Mouse (Mus musculus): ENCODE data around the gene Tmem208. TPM values are rescaled to one million over a fixed set of nuclear protein-coding genes. Genes with fewer than 3 reads are reported as not detected.
A peak's percentile ranks its signal among the peaks of the same experiment; 100 is the strongest.
"Not testable (repeated sequence)": the region's sequence is repeated elsewhere in the genome, so short reads cannot be mapped to it uniquely, and the experiment has no call there.

Gene Tmem208
- polyA plus RNA-seq, 1 experiment from 2014 or later = 84.2 TPM

- under 1% methylated on average over 53 of the region's 53 CpGs for WGBS
- H3K4me2 ChIP-seq (ENCODE audit: low read depth, low read length) = peak overlapping the region; percentile 89
- peak overlapping the region; percentile 76 for H3K9ac ChIP-seq (ENCODE audit: low read length)
- H3K27me3 ChIP-seq (ENCODE audit: control insufficient read depth, insufficient read depth, low read length) = peaks cover 6% of the 10 kb centered on the region; the same call in 1 of the 2 replicates
- H3K27ac ChIP-seq (ENCODE audit: low read length) = peak overlapping the region; percentile 80
- H3K9me3 ChIP-seq (replicated peaks; ENCODE audit: control insufficient read depth, low read length) = no peaks in the 10 kb centered on the region
- ATAC-seq (replicated peaks; ENCODE audit: extremely low read depth, insufficient read depth, low FRiP score) = peak; percentile 88
- H3K36me3 ChIP-seq (ENCODE audit: control insufficient read depth, insufficient read depth) = no peaks in the 10 kb centered on the region
- peak overlapping the region; percentile 65 for H3K4me3 ChIP-seq (ENCODE audit: low read length)
- peaks cover 14% of the 10 kb centered on the region for H3K4me1 ChIP-seq (ENCODE audit: control insufficient read depth, insufficient read depth, low read length)
These were observed 37.0 kb upstream of the Tmem208 start for GRCm38 (mm10) chr8:105288958-105289732.

- ATAC-seq (replicated peaks; ENCODE audit: extremely low read depth, insufficient read depth, low FRiP score) = peak; percentile 5; the same call in 1 of the 2 replicates
- Histone ChIP-seq H3K4me3 (ENCODE audit: low read length) (peak within 1 kb of the TSS; percentile 65), H3K27ac (ENCODE audit: low read length) (peak within 1 kb of the TSS; percentile 80), H3K9ac (ENCODE audit: low read length) (peak within 1 kb of the TSS; percentile 76), H3K9me3 (replicated peaks; ENCODE audit: control insufficient read depth, low read length) (no peaks in the 10 kb centered on the region), H3K4me2 (ENCODE audit: low read depth, low read length) (peak within 1 kb of the TSS; percentile 89), H3K27me3 (ENCODE audit: control insufficient read depth, insufficient read depth, low read length) (peaks cover 6% of the 10 kb centered on the region; the same call in 1 of the 2 replicates), H3K36me3 (ENCODE audit: control insufficient read depth, insufficient read depth) (no peaks in the 10 kb centered on the region), H3K4me1 (ENCODE audit: control insufficient read depth, insufficient read depth, low read length) (peaks cover 14% of the 10 kb centered on the region)
- WGBS = 3% methylated on average over 43 of the region's 43 CpGs
These were observed 36.2 kb upstream of the Tmem208 start, which contains the start of gene 4931428F04Rik for GRCm38 (mm10) chr8:105289805-105290460. TSS of gene 4931428F04Rik (minus strand) at chr8:105289864.

GRCm38 (mm10) chr8:105290554-105291314 is 35.4 kb upstream of the Tmem208 start:
- ATAC-seq (replicated peaks; ENCODE audit: extremely low read depth, insufficient read depth, low FRiP score) = no peak
- WGBS = 10% methylated on average over 31 of the region's 31 CpGs
- peak overlapping the region; percentile 22 for H3K4me3 ChIP-seq (ENCODE audit: low read length)

GRCm38 (mm10) chr8:105291364-105291763 is 34.8 kb upstream of the Tmem208 start:
- H3K4me2 ChIP-seq (ENCODE audit: low read depth, low read length); H3K9me3 ChIP-seq (replicated peaks; ENCODE audit: control insufficient read depth, low read length); H3K36me3 ChIP-seq (ENCODE audit: control insufficient read depth, insufficient read depth); H3K27me3 ChIP-seq (ENCODE audit: control insufficient read depth, insufficient read depth, low read length); H3K27ac ChIP-seq (ENCODE audit: low read length); H3K4me3 ChIP-seq (ENCODE audit: low read length); H3K9ac ChIP-seq (ENCODE audit: low read length); ATAC-seq (replicated peaks; ENCODE audit: extremely low read depth, insufficient read depth, low FRiP score): not testable (repeated sequence)
- 76% methylated on average over 8 of the region's 8 CpGs for WGBS
- H3K4me1 ChIP-seq (ENCODE audit: control insufficient read depth, insufficient read depth, low read length) = peaks cover 14% of the 10 kb centered on the region

More at GRCm38 (mm10) chr8:105290554-105291314, 35.4 kb upstream of the Tmem208 start:
- Histone ChIP-seq H3K36me3 (ENCODE audit: control insufficient read depth, insufficient read depth) (no peaks in the 10 kb centered on the region), H3K4me1 (ENCODE audit: control insufficient read depth, insufficient read depth, low read length) (peaks cover 14% of the 10 kb centered on the region), H3K27ac (ENCODE audit: low read length) (no peak overlapping the region), H3K27me3 (ENCODE audit: control insufficient read depth, insufficient read depth, low read length) (peaks cover 6% of the 10 kb centered on the region; the same call in 1 of the 2 replicates), H3K9ac (ENCODE audit: low read length) (no peak overlapping the region), H3K4me2 (ENCODE audit: low read depth, low read length) (peak overlapping the region; percentile 89), H3K9me3 (replicated peaks; ENCODE audit: control insufficient read depth, low read length) (no peaks in the 10 kb centered on the region)

- 62% methylated on average over 3 of the region's 3 CpGs for WGBS
- not testable (repeated sequence) for H3K4me3 ChIP-seq (ENCODE audit: low read length); H3K36me3 ChIP-seq (ENCODE audit: control insufficient read depth, insufficient read depth); H3K9ac ChIP-seq (ENCODE audit: low read length); ATAC-seq (replicated peaks; ENCODE audit: extremely low read depth, insufficient read depth, low FRiP score); H3K27ac ChIP-seq (ENCODE audit: low read length); H3K9me3 ChIP-seq (replicated peaks; ENCODE audit: control insufficient read depth, low read length); H3K27me3 ChIP-seq (ENCODE audit: control insufficient read depth, insufficient read depth, low read length); H3K4me2 ChIP-seq (ENCODE audit: low read depth, low read length)
- H3K4me1 ChIP-seq (ENCODE audit: control insufficient read depth, insufficient read depth, low read length) = peaks cover 18% of the 10 kb centered on the region
These were observed 34.4 kb upstream of the Tmem208 start for GRCm38 (mm10) chr8:105291802-105292201.

GRCm38 (mm10) chr8:105292471-105292870 is 33.7 kb upstream of the Tmem208 start:
- H3K27ac ChIP-seq (ENCODE audit: low read length) = no peak overlapping the region
- 65% methylated on average over 7 of the region's 7 CpGs for WGBS
- H3K4me1 ChIP-seq (ENCODE audit: control insufficient read depth, insufficient read depth, low read length) = peaks cover 22% of the 10 kb centered on the region
- no peaks in the 10 kb centered on the region for H3K9me3 ChIP-seq (replicated peaks; ENCODE audit: control insufficient read depth, low read length)
- no peak overlapping the region for H3K9ac ChIP-seq (ENCODE audit: low read length)
- no peak for ATAC-seq (replicated peaks; ENCODE audit: extremely low read depth, insufficient read depth, low FRiP score)
- no peak overlapping the region for H3K4me2 ChIP-seq (ENCODE audit: low read depth, low read length)
- H3K27me3 ChIP-seq (ENCODE audit: control insufficient read depth, insufficient read depth, low read length) = peaks cover 6% of the 10 kb centered on the region; the same call in 1 of the 2 replicates
- H3K4me3 ChIP-seq (ENCODE audit: low read length) = no peak overlapping the region
- H3K36me3 ChIP-seq (ENCODE audit: control insufficient read depth, insufficient read depth) = no peaks in the 10 kb centered on the region

GRCm38 (mm10) chr8:105293405-105293804 is 32.7 kb upstream of the Tmem208 start:
- Histone ChIP-seq H3K27ac (ENCODE audit: low read length) (no peak overlapping the region), H3K4me2 (ENCODE audit: low read depth, low read length) (no peak overlapping the region), H3K27me3 (ENCODE audit: control insufficient read depth, insufficient read depth, low read length) (peaks cover 6% of the 10 kb centered on the region; the same call in 1 of the 2 replicates), H3K36me3 (ENCODE audit: control insufficient read depth, insufficient read depth) (no peaks in the 10 kb centered on the region), H3K4me3 (ENCODE audit: low read length) (no peak overlapping the region), H3K9ac (ENCODE audit: low read length) (no peak overlapping the region), H3K4me1 (ENCODE audit: control insufficient read depth, insufficient read depth, low read length) (peaks cover 25% of the 10 kb centered on the region), H3K9me3 (replicated peaks; ENCODE audit: control insufficient read depth, low read length) (no peaks in the 10 kb centered on the region)
- ATAC-seq (replicated peaks; ENCODE audit: extremely low read depth, insufficient read depth, low FRiP score) = no peak
- WGBS = 60% methylated on average over 19 of the region's 19 CpGs

GRCm38 (mm10) chr8:105294776-105295175 is 31.4 kb upstream of the Tmem208 start:
- peaks cover 4% of the 10 kb centered on the region for H3K36me3 ChIP-seq (ENCODE audit: control insufficient read depth, insufficient read depth)
- peaks cover 6% of the 10 kb centered on the region; the same call in 1 of the 2 replicates for H3K27me3 ChIP-seq (ENCODE audit: control insufficient read depth, insufficient read depth, low read length)
- peaks cover 29% of the 10 kb centered on the region for H3K4me1 ChIP-seq (ENCODE audit: control insufficient read depth, insufficient read depth, low read length)
- WGBS = 62% methylated on average over 9 of the region's 9 CpGs
- H3K4me3 ChIP-seq (ENCODE audit: low read length) = peak overlapping the region; percentile 37
- no peak for ATAC-seq (replicated peaks; ENCODE audit: extremely low read depth, insufficient read depth, low FRiP score)
- H3K4me2 ChIP-seq (ENCODE audit: low read depth, low read length) = peak overlapping the region; percentile 52
- H3K9ac ChIP-seq (ENCODE audit: low read length) = no peak overlapping the region
- H3K27ac ChIP-seq (ENCODE audit: low read length) = no peak overlapping the region
- H3K9me3 ChIP-seq (replicated peaks; ENCODE audit: control insufficient read depth, low read length) = no peaks in the 10 kb centered on the region

Measured in heart, embryonic 16.5 days (tissue).